Mouse (Mus musculus) liver, adult 2 months (tissue): ENCODE data around the gene Sidt1. TPM values are rescaled to one million over a fixed set of nuclear protein-coding genes. Genes with fewer than 3 reads are reported as not detected.

Experiments used
- DNase-seq: peaks from one replicate; pipeline ENCODE4 v3.0.0-alpha.2; 2011; ENCODE audit warnings: low read depth, low spot score; ENCODE audit errors: extremely low read depth
- H3K27ac ChIP-seq: fragments of 200-500 bp; replicated peaks from 2 replicates; pipeline ENCODE4 v1.5.1; 2012; ENCODE audit warnings: low read depth, mild to moderate bottlenecking, control low read depth, inconsistent platforms, low read length; ENCODE audit not compliant: insufficient read depth
- H3K27me3 ChIP-seq: fragments of 200-500 bp; 2 replicates; pipeline ENCODE4 v1.6.1; 2012; ENCODE audit warnings: mild to moderate bottlenecking, moderate library complexity, low read length, inconsistent platforms; ENCODE audit not compliant: control insufficient read depth, insufficient read depth
- H3K36me3 ChIP-seq: fragments of 200-500 bp; 2 replicates; pipeline ENCODE4 v1.6.1; 2012; ENCODE audit warnings: low read length, inconsistent platforms; ENCODE audit not compliant: control insufficient read depth, insufficient read depth
- H3K4me1 ChIP-seq: fragments of 200-500 bp; 2 replicates; pipeline ENCODE4 v1.6.1; 2011; ENCODE audit warnings: low read length; ENCODE audit not compliant: control insufficient read depth, insufficient read depth
- H3K4me3 ChIP-seq: fragments of 200-500 bp; 2 replicates; pipeline ENCODE4 v1.5.1; 2011; ENCODE audit warnings: low read depth, mild to moderate bottlenecking, control low read depth, low read length, moderate library complexity; ENCODE audit not compliant: insufficient read depth
- H3K79me2 ChIP-seq: fragments of 200-500 bp; 2 replicates; pipeline ENCODE4 v1.6.1; 2012; ENCODE audit warnings: inconsistent platforms, mild to moderate bottlenecking, low read length, moderate library complexity; ENCODE audit not compliant: control insufficient read depth, insufficient read depth
- H3K9ac ChIP-seq: fragments of 200-500 bp; 2 replicates; pipeline ENCODE4 v1.6.1; 2012; ENCODE audit warnings: low read depth, mild to moderate bottlenecking, control low read depth, inconsistent platforms, low read length
- CTCF ChIP-seq: fragments of 200-500 bp; IDR thresholded peaks from 2 replicates; pipeline ENCODE4 v1.5.1; 2011; ENCODE audit warnings: low read depth, low read length, control low read depth
- POLR2A ChIP-seq: fragments of 200-500 bp; IDR thresholded peaks from 2 replicates; pipeline ENCODE4 v1.6.1; 2011; ENCODE audit warnings: low read length, control low read depth; ENCODE audit not compliant: insufficient read depth; ENCODE audit errors: extremely low read depth
- WGBS: fragments of 180-500 bp; shearing (Covaris S2); methylation state at CpG from one replicate; pipeline ENCODE4 v1.1.7; 2018; 5-methylcytosine and 5-hydroxymethylcytosine counted together
- polyA plus RNA-seq: library from polyadenylated mRNA; depleted of rRNA; stranded (reverse); fragments of >200 nt; gene quantifications from 2 replicates; pipeline ENCODE4 v1.2.3, GENCODE M21; 2012
- total RNA-seq: library from RNA; depleted of rRNA; stranded (reverse); fragments of >200 nt; gene quantifications from 2 replicates; pipeline ENCODE4 v1.2.3, GENCODE M21; 2014

Gene Sidt1
- total and polyA plus RNA-seq, 2 experiments = under 0.01 to 0.23 TPM

GRCm38 (mm10) chr16:44211054-44211414 lies 122.0 kb downstream of the Sidt1 start:
- Histone ChIP-seq H3K36me3 (peaks cover 58% of the 10 kb centered on the region), H3K4me3 (no peak overlapping the region)
- WGBS = 100% methylated on average over 1 of the region's 1 CpGs

GRCm38 (mm10) chr16:44210156-44211053 lies 122.6 kb downstream of the Sidt1 start:
- WGBS = 86% methylated on average over 10 of the region's 10 CpGs
- H3K79me2 ChIP-seq = no peaks in the 10 kb centered on the region
- H3K27me3 ChIP-seq = no peaks in the 10 kb centered on the region
- H3K9ac ChIP-seq = no peak overlapping the region
- H3K4me1 ChIP-seq = no peaks in the 10 kb centered on the region
- no peak for DNase-seq
- H3K36me3 ChIP-seq = peaks cover 59% of the 10 kb centered on the region
- H3K4me3 ChIP-seq = no peak overlapping the region
- no peak overlapping the region for H3K27ac ChIP-seq
- TF ChIP-seq CTCF = no peak
- no peak for TF ChIP-seq POLR2A

More at GRCm38 (mm10) chr16:44211054-44211414, 122.0 kb downstream of the Sidt1 start:
- Histone ChIP-seq H3K4me1 (no peaks in the 10 kb centered on the region), H3K27ac (no peak overlapping the region), H3K79me2 (no peaks in the 10 kb centered on the region), H3K9ac (no peak overlapping the region), H3K27me3 (no peaks in the 10 kb centered on the region)
- no peak for DNase-seq
- TF ChIP-seq POLR2A (no peak), CTCF (no peak)

- H3K36me3 ChIP-seq = peaks cover 40% of the 10 kb centered on the region
- no peak for TF ChIP-seq POLR2A
- TF ChIP-seq CTCF = no peak
Observed at GRCm38 (mm10) chr16:44205973-44206372, 127.0 kb downstream of the Sidt1 start.

GRCm38 (mm10) chr16:44204331-44204730 lies 128.7 kb downstream of the Sidt1 start:
- Histone ChIP-seq H3K4me1 (no peaks in the 10 kb centered on the region), H3K27me3 (no peaks in the 10 kb centered on the region), H3K36me3 (peaks cover 35% of the 10 kb centered on the region), H3K9ac (no peak overlapping the region), H3K79me2 (no peaks in the 10 kb centered on the region), H3K4me3 (no peak overlapping the region), H3K27ac (no peak overlapping the region)
- 52% methylated on average over 6 of the region's 6 CpGs for WGBS
- TF ChIP-seq POLR2A (no peak), CTCF (no peak)
- DNase-seq = peak; percentile 53

More at GRCm38 (mm10) chr16:44205973-44206372, 127.0 kb downstream of the Sidt1 start:
- H3K27me3 ChIP-seq = no peaks in the 10 kb centered on the region
- no peaks in the 10 kb centered on the region for H3K79me2 ChIP-seq
- no peak overlapping the region for H3K4me3 ChIP-seq
- no peak overlapping the region for H3K9ac ChIP-seq
- no peak overlapping the region for H3K27ac ChIP-seq
- H3K4me1 ChIP-seq = no peaks in the 10 kb centered on the region
- no peak for DNase-seq
- WGBS = 92% methylated on average over 8 of the region's 8 CpGs

GRCm38 (mm10) chr16:44200146-44200545 lies 132.8 kb downstream of the Sidt1 start:
- H3K4me1 ChIP-seq = no peaks in the 10 kb centered on the region
- H3K27ac ChIP-seq = no peak overlapping the region
- H3K36me3 ChIP-seq = peaks cover 12% of the 10 kb centered on the region; the same call in 1 of the 2 replicates
- H3K9ac ChIP-seq = no peak overlapping the region
- H3K4me3 ChIP-seq = no peak overlapping the region
- no peaks in the 10 kb centered on the region; the same call in 1 of the 2 replicates for H3K79me2 ChIP-seq
- DNase-seq = no peak
- no peaks in the 10 kb centered on the region for H3K27me3 ChIP-seq
- TF ChIP-seq POLR2A (no peak), CTCF (no peak)
- WGBS = 90% methylated on average over 4 of the region's 4 CpGs
